Mouse (Mus musculus): Measurements from ENCODE around the gene Foxs1.

GRCm38 (mm10) chr2:152950358-152951064, 17.5 kb upstream of the Foxs1 start:
- TF ChIP-seq CTCF (IDR thresholded peaks at IDR 0.05; ENCODE audit: extremely low read depth, insufficient read length, insufficient replicate concordance, low read depth, low read length) (no peak), POLR2A (IDR thresholded peaks at IDR 0.05; ENCODE audit: low read depth, low read length) (no peak)

Data from small intestine, adult 2 months (tissue).